Mouse (Mus musculus): Measurements from ENCODE around the gene Bcdin3d.

Bcdin3d gene

DNA sequence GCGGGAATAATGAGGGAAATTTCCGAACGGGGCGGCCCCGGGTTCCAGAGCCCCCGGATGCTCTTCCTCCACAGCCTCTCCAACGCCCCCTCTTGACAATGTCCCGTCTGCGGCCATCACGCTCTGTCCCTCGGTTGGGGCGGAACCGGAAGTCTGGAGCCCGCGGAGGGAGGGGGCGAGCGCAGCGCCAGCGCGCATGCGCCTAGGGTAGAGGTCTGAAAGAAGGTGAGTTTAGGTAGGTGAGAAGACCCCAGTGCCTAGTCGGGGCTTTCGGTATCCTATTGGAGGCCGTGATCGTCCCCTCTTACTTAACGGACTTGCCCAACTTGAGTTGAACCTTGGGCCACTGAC lies at the start of gene Bcdin3d:
TSS of gene Bcdin3d (minus strand) at position 155 of the 351 bp plus-strand sequence.
- no peak for DNase-seq (ENCODE audit: low read depth, low spot score)

DNA sequence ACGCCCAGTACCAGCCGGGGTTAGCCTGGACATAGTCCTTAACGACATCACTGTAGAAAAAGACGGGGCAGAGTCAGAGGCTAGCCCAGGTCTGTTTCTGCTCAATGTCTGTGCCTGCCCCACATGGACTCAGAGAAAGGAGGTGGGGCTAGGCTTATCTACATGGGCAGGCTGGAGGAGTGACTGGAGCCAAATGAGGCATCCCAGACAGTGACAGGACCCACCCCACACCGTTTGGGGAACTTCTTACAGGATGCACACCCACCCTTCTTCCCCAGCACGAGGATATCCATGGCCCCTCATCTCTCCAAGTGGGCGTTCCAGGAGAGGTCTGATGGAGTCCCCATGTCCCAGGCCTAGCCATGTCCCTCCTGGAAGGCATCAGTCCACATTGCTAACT lies 45.8 kb upstream of the Bcdin3d start:
- no peak for DNase-seq (ENCODE audit: low read depth, low spot score)

- no peak for DNase-seq (ENCODE audit: low read depth, low spot score)
Observed at GRCm38 (mm10) chr15:99519626-99520025, 45.1 kb upstream of the Bcdin3d start.

- no peak for DNase-seq (ENCODE audit: low read depth, low spot score)
Observed at GRCm38 (mm10) chr15:99517715-99518114, 43.2 kb upstream of the Bcdin3d start.

DNA sequence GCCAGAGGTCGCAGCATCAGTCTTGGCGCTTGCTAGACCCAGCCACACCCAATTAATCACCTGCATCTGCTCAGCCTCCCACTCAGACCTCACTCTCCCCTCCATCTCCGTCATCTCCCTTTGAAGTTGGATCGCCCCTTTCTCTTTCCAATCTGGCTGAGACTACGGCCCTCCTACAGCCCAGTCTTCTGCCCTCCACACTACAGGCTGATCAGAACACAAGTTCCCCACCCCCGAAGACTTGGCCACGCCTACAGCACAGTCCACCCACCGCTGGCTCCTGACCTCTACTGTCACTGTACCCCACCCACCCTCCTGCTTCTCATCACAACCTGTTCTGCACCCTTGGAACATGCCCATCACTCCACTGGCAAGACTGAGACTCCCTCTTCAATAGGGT lies 42.2 kb upstream of the Bcdin3d start:
- no peak for DNase-seq (ENCODE audit: low read depth, low spot score)

DNA sequence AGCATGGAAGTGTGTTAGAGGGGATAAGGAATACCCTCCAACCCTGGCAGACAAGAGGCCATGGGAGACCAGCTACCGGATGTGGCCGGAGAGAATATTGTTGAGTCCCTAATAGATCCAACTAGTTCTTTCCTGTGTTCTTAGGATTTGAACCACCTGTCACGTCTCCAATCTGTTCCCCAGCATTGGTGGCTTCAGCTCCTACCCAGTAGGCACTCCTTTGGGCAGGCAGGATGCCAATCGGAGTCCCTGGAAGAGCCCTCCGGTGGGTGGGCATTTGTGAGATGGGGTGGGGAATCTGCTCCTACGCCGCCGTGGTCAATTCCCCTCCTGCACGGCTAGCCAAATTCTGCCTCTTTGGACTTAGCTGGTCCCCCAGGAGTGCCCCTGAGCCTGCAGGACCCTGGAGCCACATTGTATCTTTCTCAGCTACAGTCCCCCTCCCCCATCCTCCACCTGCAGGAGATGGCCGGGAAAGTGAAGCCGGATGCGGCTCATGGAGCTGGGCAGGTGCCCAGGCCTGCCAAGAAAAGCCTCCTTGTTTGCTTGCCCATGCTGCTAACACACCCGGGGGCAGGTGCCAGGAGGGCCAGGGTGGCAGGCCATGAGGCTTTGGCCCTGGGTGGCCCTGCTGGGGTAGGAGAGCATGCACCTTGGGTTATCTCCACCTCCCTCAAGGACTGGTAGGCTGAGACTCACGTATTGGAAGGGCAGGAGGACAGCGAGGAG lies 37.4 kb upstream of the Bcdin3d start:
- DNase-seq (ENCODE audit: low read depth, low spot score), result no peak

GRCm38 (mm10) chr15:99510621-99511020 lies 36.1 kb upstream of the Bcdin3d start:
- no peak for DNase-seq (ENCODE audit: low read depth, low spot score)

- DNase-seq (ENCODE audit: low read depth, low spot score), result no peak
Observed at GRCm38 (mm10) chr15:99509840-99510239, 35.3 kb upstream of the Bcdin3d start.

DNA sequence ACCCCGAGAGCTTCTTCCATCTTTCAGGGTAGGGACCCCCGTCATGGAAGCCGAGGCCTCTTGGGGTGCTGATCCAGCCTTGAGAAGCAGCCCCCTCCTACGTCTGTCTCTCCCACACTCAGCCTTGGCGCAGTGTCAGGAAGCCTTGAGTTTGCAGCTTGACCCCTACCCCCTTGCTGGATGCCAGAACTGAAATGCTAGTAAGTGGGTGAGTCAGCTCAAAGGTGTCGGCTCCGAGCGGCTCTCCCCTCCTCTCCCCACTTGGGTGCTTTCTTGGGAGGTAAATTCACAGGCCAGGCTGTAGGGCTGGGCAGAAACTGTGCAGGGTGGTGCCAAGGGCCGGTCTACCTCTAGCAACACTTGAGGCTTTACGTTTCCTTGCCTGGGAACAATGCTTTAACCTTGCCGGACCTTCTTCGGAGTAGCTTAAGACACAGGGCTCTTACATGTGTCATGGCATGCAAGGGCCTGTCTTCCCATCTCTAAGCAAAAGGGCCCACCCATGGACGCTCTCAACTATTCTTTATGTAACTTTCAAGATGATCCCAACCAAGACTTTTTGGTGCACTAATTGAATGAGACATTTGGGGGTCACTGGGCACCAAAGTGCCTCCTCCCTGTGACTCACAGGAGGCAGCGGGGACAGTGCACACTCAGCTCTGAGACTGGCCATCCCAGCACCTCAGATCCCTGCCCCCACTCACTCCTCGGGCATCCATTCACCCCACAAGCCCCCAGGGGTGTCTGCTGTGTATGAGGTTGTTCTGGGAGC lies 31.0 kb upstream of the Bcdin3d start:
- no peak for DNase-seq (ENCODE audit: low read depth, low spot score)

- DNase-seq (ENCODE audit: low read depth, low spot score), result no peak
Observed at GRCm38 (mm10) chr15:99503256-99503655, 28.7 kb upstream of the Bcdin3d start.

DNA sequence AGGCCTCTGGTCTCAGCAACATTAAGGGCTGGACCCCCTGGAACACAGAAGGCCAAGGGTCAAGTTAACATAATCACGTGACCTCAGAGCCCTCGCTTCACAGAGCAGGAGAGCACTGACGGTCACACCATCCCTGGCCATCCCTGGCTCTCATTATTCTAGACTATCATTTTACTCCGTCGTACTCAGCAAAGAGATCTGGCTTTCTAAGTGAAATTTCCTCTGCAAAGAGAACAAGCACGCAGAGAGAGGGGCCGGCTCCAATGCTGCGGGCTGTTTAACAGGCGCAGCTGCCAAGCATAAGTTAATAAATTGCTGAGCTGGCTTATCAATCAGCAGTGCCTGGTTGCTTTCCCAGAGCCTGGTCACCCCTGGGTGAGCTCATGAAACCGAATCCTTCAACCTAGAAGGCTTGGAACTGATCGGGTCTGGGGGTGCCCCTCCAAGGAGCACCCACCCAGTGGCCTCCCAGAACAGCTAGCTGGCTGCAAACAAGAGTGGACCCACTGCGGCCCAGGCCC lies 27.8 kb upstream of the Bcdin3d start:
- no peak for DNase-seq (ENCODE audit: low read depth, low spot score)

- DNase-seq (ENCODE audit: low read depth, low spot score), result no peak
Observed at GRCm38 (mm10) chr15:99501292-99502260, 27.0 kb upstream of the Bcdin3d start.

DNA sequence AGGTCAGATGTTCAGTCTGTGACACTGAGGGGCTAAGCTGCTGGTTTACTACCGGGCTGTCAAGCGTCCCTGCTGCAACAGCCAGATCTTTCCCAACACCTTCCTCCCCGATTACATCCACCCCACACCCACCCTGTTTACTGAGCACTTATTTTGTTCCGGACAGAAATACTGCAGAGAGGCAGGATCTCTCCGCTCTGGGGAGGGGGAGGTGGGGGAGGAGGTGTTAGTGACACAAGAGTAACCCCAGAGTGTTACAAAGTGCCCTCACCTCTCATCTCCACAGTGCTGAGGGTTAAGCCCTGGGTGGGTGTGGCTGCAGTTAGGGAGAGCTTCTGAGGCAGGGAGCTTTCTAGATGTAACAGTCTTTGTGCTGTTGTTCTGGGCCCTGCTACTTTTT lies 25.8 kb upstream of the Bcdin3d start:
- DNase-seq (ENCODE audit: low read depth, low spot score), result no peak

DNA sequence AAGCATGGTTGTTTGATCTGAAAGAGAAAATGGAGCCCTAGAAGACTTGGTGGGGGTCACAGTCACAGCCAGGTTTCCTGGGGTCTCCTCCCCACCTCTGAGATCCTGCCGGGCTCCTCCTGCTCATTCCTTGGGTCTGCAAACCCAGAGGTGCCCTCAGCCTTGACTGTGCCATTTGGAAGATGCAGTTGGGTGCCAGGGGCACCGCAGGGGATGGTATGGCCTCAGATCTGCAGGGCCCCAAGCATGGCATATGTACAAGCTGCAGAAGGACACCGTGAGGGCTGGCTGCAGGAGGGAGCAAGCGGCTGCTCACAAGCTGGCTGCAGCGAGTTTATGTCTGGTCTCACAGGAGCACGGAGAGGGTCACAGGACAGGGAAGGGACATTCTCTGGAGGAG lies 25.2 kb upstream of the Bcdin3d start:
- no peak for DNase-seq (ENCODE audit: low read depth, low spot score)

GRCm38 (mm10) chr15:99498781-99499180 lies 24.3 kb upstream of the Bcdin3d start:
- no peak for DNase-seq (ENCODE audit: low read depth, low spot score)

DNA sequence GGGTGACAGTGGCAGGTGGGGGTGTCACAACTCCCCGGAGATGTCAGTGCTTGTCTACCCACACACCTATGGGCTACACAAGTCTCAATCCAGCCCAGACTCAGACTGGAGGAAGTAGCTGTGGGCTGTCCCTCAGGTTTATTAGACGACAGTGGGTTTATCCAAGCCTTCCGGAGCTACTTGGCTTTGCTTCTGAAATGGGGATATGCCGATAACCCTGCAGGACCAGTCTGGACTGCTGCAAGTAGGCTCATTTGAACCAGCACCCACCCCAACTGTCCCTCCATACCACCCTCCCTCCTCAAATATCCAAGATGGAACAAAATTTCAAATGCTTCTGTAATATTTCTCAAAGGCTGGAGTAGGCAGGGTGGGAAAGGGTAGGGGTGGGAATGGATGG lies 23.8 kb upstream of the Bcdin3d start:
- no peak for DNase-seq (ENCODE audit: low read depth, low spot score)

GRCm38 (mm10) chr15:99497527-99498242 lies 23.2 kb upstream of the Bcdin3d start:
- no peak for DNase-seq (ENCODE audit: low read depth, low spot score)

GRCm38 (mm10) chr15:99497061-99497460 lies 22.5 kb upstream of the Bcdin3d start:
- DNase-seq (ENCODE audit: low read depth, low spot score), result no peak

DNA sequence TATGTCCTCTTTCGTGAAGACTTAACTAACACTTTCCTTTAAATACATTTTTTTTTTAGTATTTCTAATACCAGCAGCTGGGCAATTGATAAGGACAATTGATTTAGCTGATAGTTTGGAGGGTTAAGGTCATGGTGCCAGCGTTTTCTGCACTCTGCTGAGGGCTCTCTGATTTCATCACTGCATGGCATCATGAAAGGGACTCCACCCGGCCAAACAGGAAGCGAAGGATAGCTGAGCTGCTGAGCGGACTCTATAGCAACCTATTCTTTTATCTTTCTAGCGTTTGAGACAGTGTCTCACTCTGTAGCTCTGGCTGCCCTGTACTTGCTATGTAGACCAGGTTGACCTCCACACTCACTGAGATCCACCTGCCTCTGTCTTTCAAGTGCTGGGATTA lies 10.2 kb upstream of the Bcdin3d start:
- no peak for DNase-seq (ENCODE audit: low read depth, low spot score)

- no peak for DNase-seq (ENCODE audit: low read depth, low spot score)
Observed at GRCm38 (mm10) chr15:99475814-99476213, 1.3 kb upstream of the Bcdin3d start.
